Mouse (Mus musculus) macrophage (primary cell): ENCODE measurements around the gene Prkca. TPM values are rescaled to one million over a fixed set of nuclear protein-coding genes. Genes with fewer than 3 reads are reported as not detected.

ENCODE experiments used
- H3K27ac ChIP-seq: fragments of 350-480 bp; formaldehyde crosslinking; 2 replicates; pipeline ENCODE4 v1.9.0; 2021
- H3K36me3 ChIP-seq: fragments of 350-480 bp; formaldehyde crosslinking; 2 replicates; pipeline ENCODE4 v1.9.0; 2021; ENCODE audit errors: inconsistent target
- H3K4me3 ChIP-seq: fragments of 350-480 bp; formaldehyde crosslinking; 2 replicates; pipeline ENCODE4 v1.9.0; 2021; ENCODE audit errors: inconsistent target
- H3K79me2 ChIP-seq: fragments of 350-480 bp; formaldehyde crosslinking; 2 replicates; pipeline ENCODE4 v1.9.0; 2021; ENCODE audit errors: inconsistent target
- WGBS: methylation state at CpG from one replicate; pipeline ENCODE4 v1.1.7; 2026; ENCODE audit warnings: inconsistent platforms; ENCODE audit not compliant: missing documents; 5-methylcytosine and 5-hydroxymethylcytosine counted together
- polyA plus RNA-seq: library from polyadenylated mRNA; stranded (reverse); fragments of 250-400 nt; gene quantifications from 3 replicates; pipeline ENCODE4 v1.2.4, GENCODE M21; 2018; ENCODE audit warnings: inconsistent platforms

Prkca gene
- polyA plus RNA-seq, 1 experiment from 2014 or later, result 1.8 TPM

GRCm38 (mm10) chr11:108269516-108269915 lies 74.2 kb downstream of the Prkca start:
- 93% methylated on average over 7 of the region's 7 CpGs for WGBS
- no peak overlapping the region for H3K4me3 ChIP-seq

GRCm38 (mm10) chr11:108268421-108269322 lies 75.1 kb downstream of the Prkca start:
- no peak overlapping the region for H3K4me3 ChIP-seq
- no peak overlapping the region for H3K27ac ChIP-seq
- no peaks in the 10 kb centered on the region for H3K36me3 ChIP-seq
- 89% methylated on average over 12 of the region's 12 CpGs for WGBS
- no peaks in the 10 kb centered on the region for H3K79me2 ChIP-seq

More at GRCm38 (mm10) chr11:108269516-108269915, 74.2 kb downstream of the Prkca start:
- no peaks in the 10 kb centered on the region for H3K79me2 ChIP-seq
- H3K36me3 ChIP-seq, result no peaks in the 10 kb centered on the region
- no peak overlapping the region for H3K27ac ChIP-seq

- H3K36me3 ChIP-seq, result no peaks in the 10 kb centered on the region
- 93% methylated on average over 7 of the region's 7 CpGs for WGBS
- no peak overlapping the region for H3K4me3 ChIP-seq
Measured at GRCm38 (mm10) chr11:108267825-108268224, 75.9 kb downstream of the Prkca start.

GRCm38 (mm10) chr11:108267066-108267465 lies 76.7 kb downstream of the Prkca start:
- no peaks in the 10 kb centered on the region for H3K36me3 ChIP-seq
- 93% methylated on average over 3 of the region's 3 CpGs for WGBS
- no peak overlapping the region for H3K27ac ChIP-seq
- no peaks in the 10 kb centered on the region for H3K79me2 ChIP-seq
- H3K4me3 ChIP-seq, result no peak overlapping the region

More at GRCm38 (mm10) chr11:108267825-108268224, 75.9 kb downstream of the Prkca start:
- Histone ChIP-seq H3K27ac (no peak overlapping the region), H3K79me2 (no peaks in the 10 kb centered on the region)

- no peak overlapping the region for H3K27ac ChIP-seq
- WGBS, result 100% methylated on average over 1 of the region's 1 CpGs
- H3K36me3 ChIP-seq, result no peaks in the 10 kb centered on the region
- no peaks in the 10 kb centered on the region for H3K79me2 ChIP-seq
- H3K4me3 ChIP-seq, result no peak overlapping the region
Measured at GRCm38 (mm10) chr11:108263868-108264267, 79.9 kb downstream of the Prkca start.

- Histone ChIP-seq H3K4me3 (no peak overlapping the region), H3K27ac (no peak overlapping the region), H3K36me3 (no peaks in the 10 kb centered on the region), H3K79me2 (no peaks in the 10 kb centered on the region)
- 79% methylated on average over 3 of the region's 3 CpGs for WGBS
Measured at GRCm38 (mm10) chr11:108263406-108263805, 80.3 kb downstream of the Prkca start.

GRCm38 (mm10) chr11:108261751-108262160 lies 82.0 kb downstream of the Prkca start:
- no peak overlapping the region for H3K4me3 ChIP-seq
- H3K27ac ChIP-seq, result no peak overlapping the region
- 39% methylated on average over 7 of the region's 7 CpGs for WGBS
- no peaks in the 10 kb centered on the region for H3K36me3 ChIP-seq
- no peaks in the 10 kb centered on the region for H3K79me2 ChIP-seq

- Histone ChIP-seq H3K36me3 (no peaks in the 10 kb centered on the region), H3K79me2 (no peaks in the 10 kb centered on the region), H3K27ac (no peak overlapping the region), H3K4me3 (no peak overlapping the region)
- 93% methylated on average over 4 of the region's 6 CpGs for WGBS
Measured at GRCm38 (mm10) chr11:108260775-108261517, 82.8 kb downstream of the Prkca start.

- Histone ChIP-seq H3K79me2 (no peaks in the 10 kb centered on the region), H3K36me3 (no peaks in the 10 kb centered on the region), H3K27ac (no peak overlapping the region), H3K4me3 (no peak overlapping the region)
- WGBS, result 56% methylated on average over 4 of the region's 4 CpGs
Measured at GRCm38 (mm10) chr11:108259391-108259790, 84.3 kb downstream of the Prkca start.

GRCm38 (mm10) chr11:108258811-108259266 lies 84.9 kb downstream of the Prkca start:
- no peak overlapping the region for H3K27ac ChIP-seq
- 62% methylated on average over 5 of the region's 5 CpGs for WGBS
- no peaks in the 10 kb centered on the region for H3K36me3 ChIP-seq
- H3K79me2 ChIP-seq, result no peaks in the 10 kb centered on the region
- H3K4me3 ChIP-seq, result no peak overlapping the region

- WGBS, result 87% methylated on average over 8 of the region's 8 CpGs
- H3K27ac ChIP-seq, result no peak overlapping the region
- no peaks in the 10 kb centered on the region for H3K36me3 ChIP-seq
Measured at GRCm38 (mm10) chr11:108257921-108258320, 85.8 kb downstream of the Prkca start.

GRCm38 (mm10) chr11:108254681-108255080 lies 89.0 kb downstream of the Prkca start:
- Histone ChIP-seq H3K79me2 (no peaks in the 10 kb centered on the region), H3K36me3 (no peaks in the 10 kb centered on the region), H3K4me3 (no peak overlapping the region), H3K27ac (no peak overlapping the region)
- WGBS, result 87% methylated on average over 4 of the region's 5 CpGs

More at GRCm38 (mm10) chr11:108257921-108258320, 85.8 kb downstream of the Prkca start:
- no peaks in the 10 kb centered on the region for H3K79me2 ChIP-seq
- H3K4me3 ChIP-seq, result no peak overlapping the region

- no peaks in the 10 kb centered on the region for H3K36me3 ChIP-seq
- no peak overlapping the region for H3K27ac ChIP-seq
- 71% methylated on average over 7 of the region's 7 CpGs for WGBS
- no peak overlapping the region for H3K4me3 ChIP-seq
- no peaks in the 10 kb centered on the region for H3K79me2 ChIP-seq
Measured at GRCm38 (mm10) chr11:108251924-108252775, 91.6 kb downstream of the Prkca start.
